Mouse (Mus musculus) lung, postnatal 0 days (tissue): ENCODE data around the gene Mrln.

Experiments used
- CTCF ChIP-seq: IDR thresholded peaks from 2 replicates; pipeline ENCODE4 v1.5.1; 2016; ENCODE audit warnings: antibody characterized with exemption, mild to moderate bottlenecking
- EP300 ChIP-seq: IDR thresholded peaks from 2 replicates; pipeline ENCODE4 v1.6.1; 2016; ENCODE audit warnings: antibody characterized with exemption, mild to moderate bottlenecking, control low read depth

GRCm38 (mm10) chr10:70198012-70198411 lies 6.5 kb upstream of the Mrln start:
- TF ChIP-seq EP300 (peak; percentile 65), CTCF (no peak)
